Mouse (Mus musculus) left cerebral cortex, adult 8-10 months (tissue): ENCODE measurements around the gene Sf3b1. TPM values are rescaled to one million over a fixed set of nuclear protein-coding genes. Genes with fewer than 3 reads are reported as not detected.
"Not testable (repeated sequence)": the region's sequence is repeated elsewhere in the genome, so short reads cannot be mapped to it uniquely, and the experiment has no call there.

Source experiments
- DNase-seq, 2 experiments: peaks; one replicate each; pipeline ENCODE4 v3.0.0; 2022; ENCODE audit warnings: low spot score in 2 of 2
- total RNA-seq, 4 experiments: library from RNA; stranded (reverse); gene quantifications; 2 replicates each; pipeline ENCODE4 v1.2.4; 2022

The Sf3b1 gene
- 100 to 1,000 TPM; 146 to 166 (median 156) TPM for total RNA-seq

GRCm38 (mm10) chr1:55027253-55027801, at the start of gene Sf3b1:
Gene Sf3b1, minus strand, starts transcription at chr1:55027481.
- peak; percentile 89 to 96 for DNase-seq

DNA sequence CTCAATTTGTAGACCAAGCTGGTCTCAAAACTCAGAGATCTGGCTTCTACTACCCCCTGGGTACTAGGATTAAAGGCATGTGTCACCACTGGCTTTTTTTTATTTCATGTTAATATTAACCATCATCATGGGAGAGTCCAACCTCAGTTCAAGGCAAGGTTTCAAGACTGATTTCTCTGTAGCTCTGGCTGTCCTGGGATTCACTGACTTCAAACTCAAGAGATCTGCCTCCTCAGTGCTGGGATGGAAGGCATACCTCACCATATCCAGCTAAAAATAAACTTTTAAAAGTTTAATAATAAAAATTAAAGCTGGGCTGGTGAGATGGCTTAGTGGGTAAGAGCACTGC, 49.1 kb upstream of the Sf3b1 start:
- no peak for DNase-seq

DNA sequence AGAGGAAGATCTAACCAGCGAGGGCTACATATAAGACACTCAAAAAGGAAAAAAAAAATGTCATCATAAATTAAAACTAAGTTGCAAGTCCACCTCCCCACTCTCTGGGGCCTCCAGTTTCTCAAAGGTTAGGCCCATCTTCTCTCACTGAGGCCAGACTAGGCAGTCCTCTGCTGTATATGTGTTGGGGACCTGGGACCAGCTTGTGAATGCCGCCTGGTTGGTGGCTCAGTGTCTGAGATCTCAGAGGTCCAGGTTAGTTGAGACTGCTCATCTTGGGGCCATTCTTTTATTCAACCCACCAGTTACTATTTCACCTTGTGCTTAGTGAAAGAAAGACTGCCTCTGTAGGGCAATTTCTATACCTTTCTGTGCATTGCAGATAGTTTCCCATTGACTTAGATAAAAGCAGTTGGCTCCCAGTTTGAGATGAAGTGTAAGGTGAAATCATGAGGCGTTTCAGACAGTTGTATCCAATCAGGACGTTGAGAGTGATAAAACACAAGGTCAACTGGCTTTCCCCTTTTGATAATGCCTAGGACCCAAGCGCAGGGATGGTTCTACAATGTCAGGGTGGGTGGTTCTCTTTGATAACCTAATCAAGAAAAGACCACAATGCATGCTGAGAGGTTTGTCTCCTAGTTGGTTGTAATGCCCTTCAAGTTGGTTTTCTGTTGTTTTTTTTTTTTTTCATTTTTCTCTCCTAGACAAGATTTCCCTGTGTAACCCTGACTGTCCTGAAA, 48.5 kb upstream of the Sf3b1 start:
- DNase-seq = no peak

GRCm38 (mm10) chr1:55074757-55075156, 47.5 kb upstream of the Sf3b1 start:
- DNase-seq = no peak

DNA sequence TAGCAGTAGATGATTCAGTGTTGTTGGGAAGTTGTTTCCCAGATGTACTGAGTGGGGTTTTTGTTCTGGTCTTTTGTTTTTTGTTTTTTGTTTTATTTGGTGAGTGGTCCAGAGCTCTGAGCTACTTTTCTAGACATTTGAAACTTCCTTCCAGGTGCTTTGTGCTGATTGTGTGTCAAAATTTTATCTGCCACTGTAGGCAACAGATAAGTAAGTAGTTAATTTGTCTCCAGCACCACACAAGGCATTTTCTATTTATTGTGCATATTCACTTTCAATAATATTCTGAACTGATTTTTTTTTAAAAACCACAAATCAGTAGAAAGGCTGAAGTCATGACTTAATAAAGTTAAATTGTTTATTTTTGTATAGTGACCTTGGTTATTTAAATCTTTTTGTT, 45.0 kb upstream of the Sf3b1 start:
- DNase-seq = not testable (repeated sequence)

- no peak for DNase-seq
Measured at GRCm38 (mm10) chr1:55061772-55062171, 34.5 kb upstream of the Sf3b1 start.

GRCm38 (mm10) chr1:55061099-55061498, 33.8 kb upstream of the Sf3b1 start:
- DNase-seq = no peak

- not testable (repeated sequence) for DNase-seq
Measured at GRCm38 (mm10) chr1:55058383-55058782, 31.1 kb upstream of the Sf3b1 start.

DNA sequence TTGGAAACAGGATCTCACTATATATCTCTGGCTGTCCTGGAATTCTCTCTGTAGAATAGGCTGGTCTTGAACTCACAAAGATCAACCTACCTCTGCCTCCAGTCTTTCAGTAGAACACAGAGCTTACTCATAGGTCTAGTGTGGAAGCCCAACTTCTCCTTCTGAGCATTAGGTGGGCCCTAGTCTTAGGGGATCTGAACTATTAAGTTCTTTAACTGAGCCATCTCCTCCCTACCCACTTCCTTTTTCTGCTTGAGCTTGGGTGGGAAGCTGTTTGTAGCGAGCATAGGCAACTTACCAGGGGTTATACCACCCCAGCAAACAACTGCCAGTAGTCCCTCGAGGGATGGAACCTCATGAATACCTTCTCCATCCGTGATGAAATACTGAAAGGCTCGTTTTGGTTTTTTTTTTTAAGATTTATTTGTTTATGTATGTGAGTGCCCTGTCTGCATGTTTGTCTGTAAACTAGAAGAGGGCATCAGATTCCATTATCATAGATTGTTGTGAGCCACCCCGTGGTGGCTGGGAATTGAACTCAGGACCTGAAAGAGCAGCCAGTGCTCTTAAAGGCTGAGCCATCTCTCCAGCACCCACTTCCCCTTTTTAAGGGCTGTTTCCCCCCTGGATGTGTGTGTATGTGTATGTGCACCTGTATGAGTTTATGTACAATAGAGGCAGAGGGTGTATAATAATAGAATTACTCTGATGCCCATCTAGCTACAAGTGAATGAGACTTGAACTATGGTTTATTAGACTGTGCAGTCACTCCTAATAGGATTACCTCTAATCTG, 28.2 kb upstream of the Sf3b1 start:
- no peak for DNase-seq

- no peak for DNase-seq
Measured at GRCm38 (mm10) chr1:55053596-55053995, 26.3 kb upstream of the Sf3b1 start.

DNA sequence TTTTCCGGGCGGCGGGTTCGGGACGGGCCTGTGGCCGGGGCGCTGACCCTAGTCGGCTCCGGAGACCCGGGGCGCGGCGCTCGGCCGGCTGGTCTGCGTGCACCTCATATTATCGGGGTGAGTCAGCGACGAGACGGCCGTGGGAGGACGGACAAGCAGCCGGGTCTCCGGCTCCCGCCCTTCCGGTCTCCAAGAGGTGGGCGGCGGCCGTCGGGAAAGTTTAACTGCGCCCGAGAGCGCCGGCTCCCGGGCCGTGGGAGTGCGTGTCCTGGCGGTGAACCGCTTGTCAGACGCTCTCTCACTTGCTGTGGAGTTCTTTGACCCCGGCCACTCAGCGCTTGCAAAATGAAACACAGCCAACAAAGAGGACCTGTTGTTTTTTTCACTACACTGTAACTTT, 25.7 kb upstream of the Sf3b1 start:
- peak in 1 of 2 experiments; percentile 62 for DNase-seq

- DNase-seq = peak; percentile 97 to 99
Measured at GRCm38 (mm10) chr1:55052355-55052953, 25.2 kb upstream of the Sf3b1 start, which contains the start of gene Coq10b. Gene Coq10b, plus strand, starts transcription at chr1:55052770.

GRCm38 (mm10) chr1:55051671-55052070, 24.4 kb upstream of the Sf3b1 start:
- DNase-seq = no peak

DNA sequence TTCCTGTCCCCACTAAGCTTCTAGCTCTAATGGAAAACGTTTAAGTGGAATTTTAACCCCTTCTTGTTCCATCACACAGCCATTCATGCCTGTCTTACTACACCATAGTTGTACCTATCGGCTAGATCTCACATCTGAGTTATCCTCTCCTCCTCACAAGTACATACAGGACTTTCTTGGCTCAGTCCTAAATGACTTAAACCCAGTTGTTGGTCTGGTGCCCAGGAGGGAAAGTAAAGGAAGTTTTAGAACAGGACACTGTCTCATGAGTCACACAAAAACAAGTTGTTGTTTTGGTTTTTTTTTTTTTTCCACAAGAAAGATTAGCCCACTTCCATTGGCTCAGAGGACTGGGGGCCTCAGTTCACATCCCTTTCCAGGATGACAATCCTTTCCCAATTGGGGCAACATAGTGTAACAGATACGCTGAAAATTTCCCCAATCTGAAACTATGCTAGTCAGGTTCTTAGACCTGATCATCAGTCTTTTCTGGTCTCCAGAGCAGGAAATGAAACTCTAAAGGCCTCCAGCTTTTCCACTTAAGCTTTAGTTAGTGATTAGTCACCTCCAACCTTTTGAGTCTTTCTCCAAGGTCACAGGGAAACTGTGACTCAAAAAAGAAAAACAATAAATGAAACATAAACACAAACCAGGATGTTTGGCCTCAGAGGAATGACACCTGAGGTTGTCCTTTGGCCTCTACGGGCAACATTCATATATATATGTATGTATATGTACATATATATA, 21.7 kb upstream of the Sf3b1 start:
- no peak for DNase-seq

GRCm38 (mm10) chr1:55043164-55043563, 15.9 kb upstream of the Sf3b1 start:
- DNase-seq = no peak

- no peak for DNase-seq
Measured at GRCm38 (mm10) chr1:55042246-55042645, 15.0 kb upstream of the Sf3b1 start.

DNA sequence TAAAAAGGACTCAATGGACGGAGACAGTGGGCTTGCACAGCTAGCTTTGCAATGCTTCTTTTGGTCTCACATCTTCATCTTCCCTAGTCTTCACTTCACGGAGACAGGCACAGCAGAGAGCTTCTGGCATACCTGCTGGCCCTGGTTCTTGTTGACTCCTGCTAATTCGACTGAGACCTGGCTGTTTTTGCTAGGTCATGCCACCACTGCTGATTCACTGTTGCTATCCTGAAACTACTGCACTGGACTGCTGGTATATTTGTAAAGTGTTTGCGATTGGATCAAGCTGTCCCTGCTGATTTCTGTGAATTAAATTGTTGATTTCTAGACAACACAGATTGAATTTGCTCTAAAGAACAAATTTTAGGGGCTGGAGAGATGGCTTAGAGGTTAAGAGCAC, 14.4 kb upstream of the Sf3b1 start:
- DNase-seq = no peak

- no peak for DNase-seq
Measured at GRCm38 (mm10) chr1:55039944-55040343, 12.7 kb upstream of the Sf3b1 start.

GRCm38 (mm10) chr1:55031026-55031779, 3.9 kb upstream of the Sf3b1 start:
- DNase-seq = no peak

DNA sequence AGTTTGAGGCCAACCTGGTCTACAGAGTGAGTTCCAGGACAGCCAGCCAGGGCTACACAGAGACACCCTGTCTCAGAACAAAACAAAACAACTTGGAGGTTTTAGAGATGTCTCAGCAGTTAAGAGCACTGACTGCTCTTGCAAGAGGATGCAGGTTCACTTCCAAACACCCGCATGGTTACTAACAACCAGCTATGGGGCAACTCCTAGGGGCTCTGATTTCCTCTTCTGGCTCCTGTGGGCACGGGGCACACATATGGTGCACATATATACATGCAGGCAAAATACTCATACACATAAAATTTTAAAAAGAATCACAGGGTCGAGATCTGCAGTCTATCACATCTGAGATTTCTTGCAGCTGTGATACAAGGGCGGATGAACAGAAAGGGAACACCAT, 2.2 kb upstream of the Sf3b1 start:
- DNase-seq = no peak
